Mouse (Mus musculus): ENCODE measurements around the gene Urb1.

- TF ChIP-seq CTCF (IDR thresholded peaks at IDR 0.05; ENCODE audit: extremely low read depth, insufficient read depth, low read length) (no peak), POLR2A (IDR thresholded peaks at IDR 0.05; ENCODE audit: extremely low read depth, insufficient read depth, low read length) (no peak)
Measured at GRCm38 (mm10) chr16:90726600-90727227, 83.5 kb downstream of the Urb1 start.

All from cortical plate, adult 2 months (tissue).